Mouse (Mus musculus) brain, embryonic 14.5 days (tissue): Measurements from ENCODE around the gene Prss36. TPM values are rescaled to one million over a fixed set of nuclear protein-coding genes. Genes with fewer than 3 reads are reported as not detected.
"Not testable (repeated sequence)": the region's sequence is repeated elsewhere in the genome, so short reads cannot be mapped to it uniquely, and the experiment has no call there.

Source experiments
- DNase-seq: peaks from one replicate; pipeline ENCODE4 v3.0.0-alpha.2; 2011; ENCODE audit warnings: low read depth
- CTCF ChIP-seq: fragments of 200-500 bp; IDR thresholded peaks from 2 replicates; pipeline ENCODE4 v1.5.1; 2012; ENCODE audit warnings: inconsistent platforms, mild to moderate bottlenecking, moderate library complexity, borderline replicate concordance; ENCODE audit not compliant: insufficient read depth, insufficient read length; ENCODE audit errors: extremely low read depth
- POLR2A ChIP-seq: fragments of 200-500 bp; IDR thresholded peaks from 2 replicates; pipeline ENCODE4 v1.6.1; 2012; ENCODE audit warnings: mild to moderate bottlenecking, inconsistent platforms, borderline replicate concordance; ENCODE audit not compliant: poor library complexity, insufficient read depth, insufficient read length, severe bottlenecking; ENCODE audit errors: extremely low read depth
- polyA plus RNA-seq: library from polyadenylated mRNA; depleted of rRNA; stranded (reverse); fragments of >200 nt; gene quantifications from 2 replicates; pipeline ENCODE4 v1.2.3, GENCODE M21; 2012

The Prss36 gene
- polyA plus RNA-seq, 1 experiment, result 11.2 TPM

DNA sequence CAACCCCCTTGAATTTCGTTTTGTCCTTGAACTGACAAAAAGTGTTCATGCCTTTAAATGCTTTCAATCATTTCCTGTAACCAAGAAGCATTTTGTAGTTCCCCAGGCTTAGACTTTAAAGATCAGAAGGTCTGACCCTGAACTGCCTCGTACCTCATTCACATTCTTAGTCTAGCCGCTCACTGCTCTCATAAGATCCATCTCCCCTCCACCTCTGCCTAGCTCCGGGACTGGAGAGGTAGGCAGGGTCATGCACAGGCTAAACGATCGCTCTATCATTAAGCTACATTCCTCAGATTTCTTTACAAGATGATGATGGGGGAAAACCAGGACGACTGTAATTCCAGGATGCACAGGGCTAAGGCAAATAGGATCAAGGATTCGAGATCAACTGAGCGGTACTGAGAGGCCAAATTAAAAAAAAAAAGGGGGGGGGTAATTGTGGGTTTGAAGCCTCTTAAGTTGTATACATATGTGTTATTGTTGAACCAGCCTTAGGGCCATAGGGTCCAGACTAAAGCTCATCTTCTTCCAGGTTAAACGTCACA lies 19.9 kb upstream of the Prss36 start:
- no peak for TF ChIP-seq POLR2A
- TF ChIP-seq CTCF, result no peak
- no peak for DNase-seq

DNA sequence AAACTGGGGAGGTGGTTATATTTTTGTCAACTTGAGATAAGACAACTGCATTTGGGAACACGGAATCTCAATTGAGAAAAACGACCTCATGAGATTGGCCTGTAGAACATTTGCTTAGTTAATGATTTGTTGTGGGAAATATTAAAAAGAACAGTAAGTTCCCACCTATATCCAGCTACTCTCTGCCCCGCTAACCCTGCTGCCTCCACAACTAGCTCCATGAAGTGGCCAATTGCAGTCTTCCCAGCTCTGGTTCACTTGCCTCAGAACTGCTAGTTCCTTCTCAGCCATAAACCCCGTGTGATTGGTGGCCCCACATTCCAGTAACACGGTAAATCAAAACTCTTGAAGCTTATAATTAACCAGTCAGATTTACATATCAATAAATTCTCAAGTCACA lies 12.8 kb upstream of the Prss36 start:
- no peak for TF ChIP-seq CTCF
- no peak for TF ChIP-seq POLR2A

DNA sequence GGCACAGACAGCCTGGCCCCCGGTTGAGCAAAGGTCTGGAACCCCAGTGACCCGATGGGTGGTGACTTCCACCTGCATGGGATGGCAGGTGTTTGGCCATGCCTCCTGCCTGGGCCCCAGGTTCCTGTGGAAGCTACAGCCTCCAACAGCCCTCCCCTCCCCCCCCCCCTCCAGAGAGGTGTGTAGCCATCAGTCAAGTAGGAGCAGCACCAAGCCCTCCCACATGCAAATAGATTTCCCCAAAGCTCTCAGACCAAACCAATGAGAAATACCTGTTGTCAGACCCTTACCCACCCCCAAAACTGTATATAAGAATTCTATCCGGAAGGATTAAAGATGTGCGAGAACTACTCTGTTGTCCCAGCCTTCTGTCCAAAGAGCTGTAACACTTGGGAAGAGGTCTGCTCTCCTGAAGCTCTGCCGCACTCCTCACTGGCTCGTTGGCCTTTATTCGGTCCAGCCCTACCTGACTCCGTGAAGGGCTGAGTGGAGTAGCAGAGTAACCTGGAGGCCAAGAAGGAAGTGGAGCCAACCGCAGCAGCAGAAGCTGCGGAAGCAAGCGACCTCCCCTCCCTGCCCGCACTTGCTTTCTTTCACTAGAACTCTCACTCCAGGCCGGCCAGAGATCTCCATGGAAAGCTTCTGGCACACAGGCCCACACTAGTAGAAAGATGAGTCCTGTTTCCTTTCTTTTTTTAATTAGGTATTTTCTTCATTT lies 6.5 kb upstream of the Prss36 start:
- TF ChIP-seq POLR2A (no peak), CTCF (no peak)
- no peak for DNase-seq

More for the DNA sequence above, 12.8 kb upstream of the Prss36 start:
- no peak for DNase-seq

DNA sequence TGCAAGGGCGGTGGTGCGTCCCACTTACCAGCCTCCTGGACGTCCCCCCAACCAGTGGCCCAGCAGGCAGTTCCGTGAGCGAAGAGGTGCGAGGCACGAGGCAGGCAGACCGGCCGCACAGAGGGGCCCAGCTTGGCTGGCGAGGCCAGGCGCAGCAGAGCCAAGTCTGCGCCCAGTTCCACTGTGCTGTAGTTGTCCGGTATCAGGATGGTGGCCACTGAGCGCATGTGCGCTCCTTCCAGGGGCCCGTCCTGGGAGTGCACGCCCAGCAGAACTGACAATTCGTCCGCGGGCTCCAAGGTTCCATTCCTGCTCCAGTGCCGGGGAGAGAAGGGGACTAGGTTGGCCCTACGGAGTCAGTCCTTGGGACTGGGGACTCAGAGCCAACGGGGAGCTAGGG lies 1.9 kb downstream of the Prss36 start:
- no peak for DNase-seq
- TF ChIP-seq POLR2A, result no peak
- TF ChIP-seq CTCF, result no peak

DNA sequence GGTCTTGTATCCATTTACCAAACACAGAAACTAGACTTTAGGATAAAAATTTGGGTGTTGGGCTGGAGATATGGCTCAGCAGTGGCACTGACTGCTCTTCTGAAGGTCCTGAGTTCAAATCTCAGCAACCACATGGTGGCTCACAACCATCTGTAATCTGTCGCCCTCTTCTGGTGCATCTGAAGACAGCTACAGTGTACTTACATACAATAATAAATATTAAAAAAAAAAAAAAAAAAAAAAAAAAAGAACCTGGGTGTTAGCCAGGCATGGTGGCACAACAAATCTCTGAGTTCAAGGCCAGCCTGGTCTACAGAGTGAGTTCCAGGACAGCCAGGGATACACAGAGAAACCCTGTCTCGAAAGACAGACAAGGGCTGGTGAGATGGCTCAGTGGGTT lies 4.4 kb downstream of the Prss36 start:
- not testable (repeated sequence) for DNase-seq

DNA sequence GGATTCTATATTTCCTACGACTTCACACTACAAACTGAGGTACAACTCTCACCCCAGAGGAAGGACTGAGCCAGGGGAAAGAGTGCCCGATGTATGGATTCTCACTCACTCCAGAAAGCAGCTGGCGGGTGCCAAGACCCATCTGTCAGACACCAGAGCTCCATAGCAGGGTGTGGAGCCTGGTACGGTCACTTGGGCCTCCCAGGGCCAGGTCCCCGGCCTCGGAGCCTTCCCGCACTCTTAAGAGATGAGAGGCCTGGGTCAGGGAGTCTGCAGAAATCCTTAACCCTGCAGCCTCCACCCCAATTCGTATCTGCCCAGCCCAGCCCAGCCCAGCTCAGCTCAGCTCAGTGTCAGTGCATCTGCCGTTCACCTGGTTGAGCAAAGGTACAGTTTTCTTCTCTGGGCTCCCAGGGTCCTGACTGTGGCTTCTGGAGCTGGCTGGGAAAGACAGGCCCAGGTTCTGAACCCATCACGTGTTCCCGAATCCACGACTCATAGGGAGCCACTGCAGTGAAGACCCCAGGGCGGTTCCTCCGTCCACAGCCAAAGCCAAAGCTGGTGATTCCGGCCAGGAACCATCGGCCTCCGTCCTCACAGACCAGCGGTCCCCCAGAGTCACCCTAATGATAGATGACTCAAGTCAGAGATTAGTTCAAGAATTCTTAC lies 10.2 kb downstream of the Prss36 start:
- no peak for TF ChIP-seq POLR2A
- no peak for TF ChIP-seq CTCF
- no peak for DNase-seq

DNA sequence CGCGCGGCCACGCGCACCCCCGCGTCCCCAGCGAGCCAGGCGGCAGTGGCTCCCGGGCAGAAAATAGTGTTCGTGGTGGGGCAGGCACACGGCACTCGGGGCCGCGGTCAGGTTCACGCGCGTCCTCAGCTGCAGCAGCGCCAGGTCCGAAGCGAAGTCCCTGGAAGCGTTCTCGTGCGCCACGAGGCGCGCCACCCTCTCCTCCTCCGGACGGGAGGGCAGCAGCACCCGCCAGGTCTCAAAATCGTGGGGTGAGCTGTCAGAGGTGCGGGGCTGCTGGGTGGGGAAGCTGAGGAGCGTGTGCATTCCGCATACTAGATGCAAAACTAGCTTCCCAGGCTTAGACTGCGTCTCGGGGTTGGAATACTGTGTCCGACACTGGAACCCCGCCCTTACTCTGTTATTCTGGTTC lies 10.8 kb downstream of the Prss36 start:
- TF ChIP-seq POLR2A (no peak), CTCF (no peak)
- no peak for DNase-seq

DNA sequence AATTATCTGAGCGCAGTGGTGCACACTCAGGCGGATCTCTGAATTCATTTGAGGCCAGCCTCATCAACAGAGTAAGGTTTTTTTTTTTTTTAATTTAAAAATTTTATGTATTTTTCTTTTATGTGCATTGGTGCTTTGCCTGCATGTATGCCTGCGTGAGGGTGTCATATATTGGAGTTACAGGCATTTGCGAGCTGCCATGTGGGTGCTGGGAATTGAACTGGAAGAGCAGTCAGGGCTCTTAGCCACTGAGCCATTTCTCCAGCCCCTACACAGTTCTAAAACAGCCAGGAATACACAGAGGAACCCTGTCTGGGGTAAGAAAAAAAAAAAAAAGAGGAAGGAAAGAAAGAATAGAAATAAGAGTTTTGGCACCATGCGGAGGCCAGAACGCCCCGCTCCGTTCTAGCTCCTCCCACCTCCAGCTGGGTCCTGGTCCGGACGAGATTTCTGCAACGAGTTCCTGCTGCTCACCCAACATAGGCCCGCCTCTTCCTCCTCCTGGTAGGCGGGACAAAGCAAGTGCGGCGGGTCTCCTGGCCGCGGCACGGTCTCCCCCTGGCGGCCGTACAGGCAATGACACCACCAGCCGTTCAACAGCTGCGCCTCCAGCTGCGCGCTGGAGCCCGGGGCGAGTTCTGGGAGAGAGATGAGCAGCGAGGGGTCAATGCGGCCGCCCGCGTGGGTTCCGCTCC lies 11.3 kb downstream of the Prss36 start:
- TF ChIP-seq POLR2A (peak; percentile 59; the same call in 1 of the 2 replicates), CTCF (peak; percentile 93)
- peak; percentile 98 for DNase-seq

DNA sequence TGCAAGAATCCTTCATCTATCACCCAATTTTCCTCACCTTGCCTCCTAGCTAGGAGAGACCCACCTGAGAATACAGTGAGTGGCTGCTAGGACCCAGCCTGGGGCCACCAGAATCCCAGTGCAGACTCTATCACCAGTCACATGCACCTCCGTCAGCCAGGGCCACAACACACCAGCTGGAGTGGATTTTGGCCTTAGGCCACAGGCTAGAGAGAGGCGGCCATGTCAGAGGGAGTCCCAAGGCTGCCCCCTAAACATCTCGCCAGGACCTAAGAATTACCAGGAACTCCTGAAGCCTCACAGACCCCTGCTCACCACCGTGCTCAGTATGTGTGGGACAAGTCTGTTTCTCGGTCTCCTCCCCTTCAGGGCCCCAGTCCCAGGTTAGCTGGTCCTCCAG lies 12.4 kb downstream of the Prss36 start:
- TF ChIP-seq CTCF (no peak), POLR2A (no peak)
- DNase-seq, result no peak

DNA sequence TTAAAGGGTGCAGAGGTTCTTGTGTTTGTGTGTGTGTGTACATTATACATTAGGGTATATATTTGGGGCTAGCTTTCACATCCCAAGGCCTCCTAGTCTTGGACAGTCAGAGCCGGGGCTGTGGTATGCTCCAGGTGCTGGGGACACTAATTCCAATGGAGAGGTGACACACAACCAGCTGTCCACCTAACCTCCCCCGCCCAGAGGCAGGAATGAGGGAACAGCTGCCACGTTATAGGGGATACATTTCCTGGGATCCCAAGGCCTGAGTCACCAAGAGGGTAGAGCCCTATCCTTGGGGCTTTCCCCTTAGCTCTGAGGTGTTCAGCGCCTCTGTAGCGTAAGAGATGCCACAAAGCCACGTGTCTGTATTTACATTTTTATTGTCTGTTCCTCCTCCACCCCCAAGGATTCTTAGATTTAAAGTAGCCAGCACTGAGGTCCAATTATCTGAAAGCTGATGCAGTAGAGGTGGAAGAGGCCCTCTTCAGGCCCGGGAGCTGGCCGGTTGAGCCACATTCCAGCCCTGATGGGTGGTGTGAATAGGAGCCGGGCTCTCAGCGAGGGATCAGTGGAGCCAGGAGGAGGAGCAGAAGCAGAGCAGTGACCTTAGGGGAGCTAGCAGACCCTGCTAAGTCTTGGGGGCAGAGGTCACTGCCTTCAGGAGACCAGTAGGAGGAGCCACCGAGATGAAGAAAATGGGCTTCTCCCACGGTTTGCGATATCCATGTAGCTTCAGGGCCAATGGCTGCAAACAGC lies 14.1 kb downstream of the Prss36 start:
- TF ChIP-seq CTCF (no peak), POLR2A (no peak)
- DNase-seq, result no peak
